Mouse (Mus musculus) liver, embryonic 14.5 days (tissue): Measurements from ENCODE around the gene Rpl34. TPM values are rescaled to one million over a fixed set of nuclear protein-coding genes. Genes with fewer than 3 reads are reported as not detected.
A peak's percentile ranks its signal among the peaks of the same experiment; 100 is the strongest.

Experiments
- ATAC-seq: fragments of 200-750 bp; cut with Nextera tagmentation; 2 replicates; pipeline ENCODE4 v1.8.0; 2017; ENCODE audit warnings: moderate number of reproducible peaks, mild to moderate bottlenecking, moderate library complexity; ENCODE audit not compliant: insufficient read depth
- DNase-seq, 3 experiments: peaks; one replicate each; pipeline ENCODE4 v3.0.0-alpha.2; 2012 to 2013; ENCODE audit warnings: low read depth in 3 of 3, low spot score in 3 of 3
- H3K27ac ChIP-seq: fragments of 300-500 bp; sonication (generic); 2 replicates; pipeline ENCODE4 v1.5.1; 2014; ENCODE audit warnings: moderate library complexity, mild to moderate bottlenecking, control low read depth, inconsistent platforms
- H3K27me3 ChIP-seq: fragments of 300-500 bp; sonication (generic); 2 replicates; pipeline ENCODE4 v1.6.1; 2014; ENCODE audit warnings: mild to moderate bottlenecking, low read length, moderate library complexity; ENCODE audit not compliant: control insufficient read depth, insufficient read depth
- H3K36me3 ChIP-seq: fragments of 300-500 bp; sonication (generic); replicated peaks from 2 replicates; pipeline ENCODE4 v1.6.1; 2014; ENCODE audit warnings: low read depth; ENCODE audit not compliant: control insufficient read depth, insufficient read depth
- H3K4me1 ChIP-seq, 2 experiments: fragments of 200-500 bp in 1 of 2; fragments of 300-500 bp in 1 of 2; sonication (generic) in 1 of 2; replicated peaks; 2 replicates each; pipeline ENCODE4 v1.6.1; 2012 to 2014; ENCODE audit warnings: antibody characterized with exemption in 1 of 2, inconsistent platforms in 1 of 2, low read length in 1 of 2; ENCODE audit not compliant: control insufficient read depth in 2 of 2, insufficient read depth in 2 of 2
- H3K4me2 ChIP-seq: fragments of 300-500 bp; sonication (generic); 2 replicates; pipeline ENCODE4 v1.6.1; 2014; ENCODE audit warnings: low read depth, mild to moderate bottlenecking, control low read depth, moderate library complexity
- H3K4me3 ChIP-seq, 2 experiments: fragments of 200-500 bp in 1 of 2; fragments of 300-500 bp in 1 of 2; sonication (generic) in 1 of 2; 2 replicates each; pipeline ENCODE4 v1.5.1; 2012 to 2014; ENCODE audit warnings: low read depth in 2 of 2, low read length in 2 of 2, mild to moderate bottlenecking in 2 of 2, control low read depth in 1 of 2, inconsistent platforms in 1 of 2, moderate library complexity in 1 of 2; ENCODE audit not compliant: insufficient read depth in 1 of 2
- H3K9ac ChIP-seq: fragments of 300-500 bp; sonication (generic); replicated peaks from 2 replicates; pipeline ENCODE4 v1.6.1; 2014; ENCODE audit warnings: mild to moderate bottlenecking, control low read depth, moderate library complexity
- H3K9me3 ChIP-seq: fragments of 300-500 bp; sonication (generic); 2 replicates; pipeline ENCODE4 v1.6.1; 2016; ENCODE audit warnings: low read length, mixed read lengths; ENCODE audit not compliant: control insufficient read depth
- CTCF ChIP-seq: IDR thresholded peaks from 2 replicates; pipeline ENCODE4 v1.5.1; 2016; ENCODE audit warnings: antibody characterized with exemption, low read depth, control low read depth
- EP300 ChIP-seq: IDR thresholded peaks from 2 replicates; pipeline ENCODE4 v1.6.1; 2016; ENCODE audit warnings: antibody characterized with exemption, low read depth
- WGBS: fragments of 180-500 bp; shearing (Covaris S2); extraction: QIAGEN DNeasy Blood & Tissue Kit; methylation state at CpG from one replicate; pipeline ENCODE4 v1.1.7; 2014; ENCODE audit not compliant: insufficient replicate concordance; 5-methylcytosine and 5-hydroxymethylcytosine counted together
- polyA plus RNA-seq, 2 experiments: library from polyadenylated mRNA; depleted of rRNA in 1 of 2; stranded (reverse) in 1 of 2; unstranded in 1 of 2; fragments of >200 nt; fragmentation: Nextera tagmentation in 1 of 2; extraction: Ambion mirVana in 1 of 2; gene quantifications; 2 replicates each; pipeline versions ENCODE4 v1.2.1 to v1.2.3; 2012 to 2014

Rpl34 gene
- polyA plus RNA-seq (2012; rRNA removed) = 1,092 and 1,411 TPM in 2 replicates
- polyA plus RNA-seq (2014; fragmentation: Nextera tagmentation; extraction: Ambion mirVana) = 774 and 822 TPM in 2 replicates

DNA sequence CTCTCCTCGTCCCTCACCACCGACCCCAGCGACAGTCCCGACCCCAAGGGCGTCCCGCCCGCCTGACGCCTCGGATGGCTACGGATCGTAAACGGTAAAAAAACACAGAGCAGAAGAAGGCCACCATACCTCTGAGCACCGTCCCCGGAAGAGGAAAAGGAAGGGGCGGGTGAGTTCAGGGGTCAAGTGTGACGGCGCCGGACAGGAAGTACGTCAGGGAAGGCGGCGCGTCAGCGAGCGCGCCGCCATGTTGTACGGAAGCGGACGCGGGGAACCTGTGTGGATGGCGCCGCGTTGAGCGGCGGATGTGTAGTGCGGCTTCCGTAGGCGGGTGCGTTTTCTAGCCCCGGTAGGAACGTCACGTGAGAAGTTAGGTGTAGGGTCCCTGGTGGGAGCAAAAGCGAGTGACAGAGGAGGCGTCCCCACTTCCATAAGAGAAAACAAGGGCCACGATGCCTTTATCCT, at the start of gene Rpl34:
Gene Rpl34, minus strand, starts transcription at position 210 of the 465 bp plus-strand sequence.
- H3K4me1 ChIP-seq = peaks cover 11 to 14% of the 10 kb centered on the region in 2 experiments
- peak within 1 kb of the TSS; percentile 90 for H3K9ac ChIP-seq
- peak within 1 kb of the TSS; percentile 89 to 92 for H3K4me3 ChIP-seq
- peak; percentile 99 for ATAC-seq
- H3K27me3 ChIP-seq = no peaks in the 10 kb centered on the region; the same call in 1 of the 2 replicates
- H3K36me3 ChIP-seq = peaks cover 41% of the 10 kb centered on the region
- H3K4me2 ChIP-seq = peak within 1 kb of the TSS; percentile 87
- under 1% methylated on average over 45 of the region's 45 CpGs for WGBS
- peak; percentile 85 to 86 (median 85) for DNase-seq
- peak within 1 kb of the TSS; percentile 37 for H3K27ac ChIP-seq
- TF ChIP-seq CTCF (no peak), EP300 (no peak; the same call in 1 of the 2 replicates)
- H3K9me3 ChIP-seq = no peaks in the 10 kb centered on the region

DNA sequence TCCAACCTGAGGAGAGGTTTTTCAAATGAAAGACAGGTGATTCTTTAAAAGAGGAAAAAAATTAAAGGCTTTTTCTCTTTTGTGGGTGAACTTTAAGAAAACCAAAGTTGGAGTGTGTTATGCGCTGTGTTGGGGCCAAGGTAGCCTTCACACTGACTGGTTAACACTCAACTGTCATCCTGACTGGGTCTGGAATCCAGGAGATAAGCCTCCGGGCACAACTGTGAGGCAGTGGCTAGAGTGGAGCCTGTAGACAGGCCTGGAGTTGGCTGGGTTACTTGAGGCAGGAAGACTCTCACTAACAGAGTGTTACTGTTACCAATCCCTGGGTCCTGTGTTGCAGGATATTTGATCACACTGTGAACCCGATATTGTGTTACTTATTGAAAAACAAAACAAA, 38.0 kb upstream of the Rpl34 start:
- H3K36me3 ChIP-seq = no peaks in the 10 kb centered on the region
- ATAC-seq (no peak), DNase-seq (no peak)
- 40% methylated on average over 3 of the region's 3 CpGs for WGBS
- no peaks in the 10 kb centered on the region for H3K9me3 ChIP-seq
- H3K4me3 ChIP-seq = no peak overlapping the region
- no peaks in the 10 kb centered on the region for H3K27me3 ChIP-seq
- H3K27ac ChIP-seq = no peak overlapping the region
- no peak overlapping the region for H3K9ac ChIP-seq
- no peak overlapping the region for H3K4me2 ChIP-seq
- no peaks in the 10 kb centered on the region for H3K4me1 ChIP-seq
- TF ChIP-seq CTCF (no peak), EP300 (no peak)

DNA sequence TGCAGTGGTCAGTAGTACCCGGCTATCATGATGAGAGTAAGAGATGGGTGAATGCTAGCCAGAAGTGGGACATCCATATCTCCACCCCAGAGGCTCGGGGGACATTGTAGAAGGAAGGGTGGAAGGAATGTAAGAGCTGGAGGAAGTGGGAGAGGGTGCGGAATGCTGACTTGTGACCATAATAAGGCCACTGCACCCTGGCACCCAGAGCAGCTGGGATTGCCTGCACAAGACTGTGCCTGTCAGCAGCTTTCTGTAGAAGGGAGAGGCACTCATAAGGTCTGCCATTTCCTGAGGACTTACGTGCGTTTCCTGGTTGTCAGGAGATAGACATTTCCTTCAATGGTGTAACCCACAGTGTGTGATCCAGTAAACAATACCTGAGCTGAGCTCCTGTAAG, 33.9 kb upstream of the Rpl34 start:
- DNase-seq = no peak

DNA sequence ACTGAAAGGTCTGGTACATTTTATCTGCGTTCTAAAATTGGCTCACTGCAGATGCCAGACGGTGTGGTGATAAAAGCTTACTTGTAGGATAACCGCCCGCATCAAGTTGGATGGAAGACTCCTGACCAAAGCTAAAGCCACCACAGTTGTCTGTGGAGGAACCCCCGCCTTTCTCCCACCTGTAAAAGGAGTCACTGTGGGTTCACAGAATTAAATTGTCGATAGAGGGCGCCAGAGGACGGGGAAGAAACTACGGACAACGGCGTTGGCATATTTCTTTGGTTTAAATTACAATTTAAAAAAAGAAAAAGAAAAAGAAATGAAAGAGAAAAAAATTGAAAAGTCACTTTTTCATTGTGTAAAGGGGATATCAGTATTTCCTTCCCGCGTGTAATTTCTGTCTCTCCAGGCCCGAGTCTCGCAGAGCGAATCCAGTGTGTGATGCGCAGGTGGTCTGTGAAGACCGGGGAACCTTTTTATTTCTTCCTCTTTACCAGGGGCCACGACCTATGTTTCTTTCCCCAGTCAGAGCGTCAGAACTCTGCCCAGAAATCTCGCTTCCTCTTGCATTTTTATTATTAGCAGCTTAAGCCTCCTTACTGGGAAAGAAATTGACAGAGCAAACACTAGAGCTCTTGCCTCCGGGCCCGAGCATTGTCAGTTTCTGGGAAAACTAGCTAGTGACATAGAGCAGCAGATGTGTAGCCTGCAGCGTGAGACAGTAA, 30.7 kb upstream of the Rpl34 start:
- WGBS = 46% methylated on average over 24 of the region's 24 CpGs
- ATAC-seq (no peak), DNase-seq (peak in 2 of 3 experiments; percentile 11 to 13)
- H3K4me2 ChIP-seq = no peak overlapping the region
- H3K9ac ChIP-seq = no peak overlapping the region
- TF ChIP-seq EP300 (no peak), CTCF (peak; percentile 57)
- no peaks in the 10 kb centered on the region for H3K36me3 ChIP-seq
- H3K4me3 ChIP-seq = no peak overlapping the region
- H3K4me1 ChIP-seq = no peaks in the 10 kb centered on the region
- no peak overlapping the region for H3K27ac ChIP-seq
- H3K27me3 ChIP-seq = no peaks in the 10 kb centered on the region
- no peaks in the 10 kb centered on the region for H3K9me3 ChIP-seq

More for the DNA sequence above, 33.9 kb upstream of the Rpl34 start:
- no peaks in the 10 kb centered on the region for H3K27me3 ChIP-seq
- WGBS = 34% methylated on average over 5 of the region's 5 CpGs
- no peak for TF ChIP-seq EP300
- no peak for TF ChIP-seq CTCF
- H3K36me3 ChIP-seq = no peaks in the 10 kb centered on the region
- no peak overlapping the region for H3K4me3 ChIP-seq
- H3K4me1 ChIP-seq = no peaks in the 10 kb centered on the region
- H3K27ac ChIP-seq = no peak overlapping the region
- no peak overlapping the region for H3K4me2 ChIP-seq
- no peak overlapping the region for H3K9ac ChIP-seq
- H3K9me3 ChIP-seq = no peaks in the 10 kb centered on the region
- ATAC-seq = no peak

DNA sequence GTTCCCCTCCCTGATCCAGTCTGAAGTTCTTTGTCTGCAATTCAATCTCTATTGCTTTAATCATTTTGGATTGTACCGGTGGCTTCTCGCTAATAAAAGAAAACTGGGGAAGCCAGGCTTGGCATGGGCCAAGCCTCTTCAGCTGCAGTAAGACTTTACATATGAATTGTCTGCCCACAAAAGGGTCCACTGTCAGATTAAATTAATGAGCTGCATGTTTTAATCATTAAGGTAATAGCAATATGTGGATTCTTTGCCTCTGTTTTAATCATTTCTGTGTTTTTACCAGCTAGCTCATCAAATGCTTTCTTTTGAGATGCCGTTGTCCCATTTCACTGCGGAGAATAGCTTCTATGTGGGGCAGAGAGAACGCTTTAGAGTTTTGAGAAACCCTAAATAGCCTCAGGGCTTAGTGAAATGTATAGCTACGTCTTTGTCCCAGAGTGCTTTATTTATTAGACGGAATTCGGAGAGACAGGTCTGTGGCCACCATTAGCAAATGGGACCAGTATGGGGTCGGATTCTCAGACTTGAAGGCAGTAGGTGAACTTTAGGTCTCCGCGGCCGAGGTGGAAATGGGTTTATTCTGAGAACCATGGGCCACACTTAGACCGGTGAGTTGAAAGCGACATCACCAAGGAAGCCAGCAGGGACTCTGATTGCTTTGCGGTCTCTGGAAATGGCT, 28.1 kb upstream of the Rpl34 start:
- H3K9ac ChIP-seq = no peak overlapping the region
- no peak overlapping the region for H3K27ac ChIP-seq
- H3K27me3 ChIP-seq = no peaks in the 10 kb centered on the region
- WGBS = 69% methylated on average over 15 of the region's 15 CpGs
- no peak for ATAC-seq
- H3K4me2 ChIP-seq = no peak overlapping the region
- no peaks in the 10 kb centered on the region for H3K4me1 ChIP-seq
- DNase-seq = no peak
- H3K4me3 ChIP-seq = no peak overlapping the region
- H3K9me3 ChIP-seq = no peaks in the 10 kb centered on the region
- TF ChIP-seq EP300 = no peak
- H3K36me3 ChIP-seq = no peaks in the 10 kb centered on the region
